In the genomic region with DNA sequence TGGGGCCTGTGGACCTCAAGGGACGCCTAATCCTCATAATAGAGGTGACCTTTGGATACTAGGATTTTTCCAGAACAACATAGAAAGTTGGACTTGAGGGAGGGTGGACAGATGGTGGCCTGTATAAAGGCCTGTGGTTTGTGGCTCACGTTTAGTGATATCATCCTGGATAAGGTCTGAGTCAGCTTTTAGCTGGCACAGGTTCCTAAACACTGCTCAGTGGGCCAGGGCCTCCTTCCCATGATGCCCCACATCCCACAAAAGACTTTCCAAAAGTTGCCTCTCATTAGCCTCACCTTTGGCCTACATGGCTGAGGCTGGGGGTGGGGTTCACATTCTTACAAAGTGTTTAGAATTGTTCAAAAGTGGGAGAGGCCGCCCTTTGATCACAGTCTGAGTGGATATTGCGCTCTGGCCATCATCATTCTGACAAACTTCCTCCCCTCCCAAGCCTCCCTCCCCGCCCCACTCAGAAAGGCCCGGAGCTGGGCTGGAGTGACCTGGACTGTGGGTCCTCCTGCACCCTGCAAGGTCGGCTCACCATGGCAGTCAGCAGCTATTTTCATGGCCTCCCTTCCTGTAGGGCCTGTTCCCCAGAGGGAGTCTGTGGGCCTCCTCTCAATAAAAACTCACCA, we compare ENCODE assay signal across 18 mouse cellular contexts. TPM values are rescaled to one million over a fixed set of nuclear protein-coding genes. Genes with fewer than 3 reads are reported as not detected.
DNase-seq lines count a peak whose midpoint lies in the region; ATAC-seq lines count a peak whose summit lies in the region.
"Had no signal": no experiment of that assay in that cellular context is flagged by ENCODE, and none has a peak within 500 bp of the region (broad histone marks: within the 10 kb centered on the region; RNA-seq: fewer than 3 reads in every experiment).

No protein-coding gene starts in this region.

- peak; percentile 47; the same call in 1 of the 2 replicates for ATAC-seq in kidney, embryonic 14.5 days (ENCODE audit: low FRiP score, low TSS enrichment)
- no peak for ATAC-seq in midbrain, embryonic 11.5 days (ENCODE audit: low FRiP score)
- ATAC-seq in stomach, embryonic 14.5 days (ENCODE audit: insufficient number of reproducible peaks, insufficient read depth, low FRiP score, low read depth) = peak; percentile 65
- ATAC-seq in midbrain, embryonic 15.5 days (replicated peaks) = no peak
- ATAC-seq: forebrain, embryonic 16.5 days had no signal

- 0 out of 2 replicates have a peak overlapping the region, but pooled peaks have one; percentile 55 for H3K27ac ChIP-seq in kidney, embryonic 14.5 days (ENCODE audit: low read depth, low read length)
- peak overlapping the region; percentile 57; the same call in 1 of the 2 replicates for H3K27ac ChIP-seq in midbrain, embryonic 10.5 days (replicated peaks)
- H3K27ac ChIP-seq in midbrain, embryonic 11.5 days (ENCODE audit: low read depth, low read length) = no peak overlapping the region
- H3K27ac ChIP-seq in stomach, embryonic 14.5 days (ENCODE audit: low read length) = peak overlapping the region; percentile 48; the same call in 1 of the 2 replicates
- H3K27ac ChIP-seq in midbrain, embryonic 15.5 days = no peak overlapping the region
- H3K27ac ChIP-seq: limb, embryonic 13.5 days had no signal

- H3K9ac ChIP-seq in kidney, embryonic 14.5 days (ENCODE audit: low read depth, low read length) = no peak overlapping the region
- no peak overlapping the region for H3K9ac ChIP-seq in midbrain, embryonic 11.5 days (ENCODE audit: low read length)
- H3K9ac ChIP-seq in stomach, embryonic 14.5 days (replicated peaks; ENCODE audit: low read depth, low read length) = no peak overlapping the region
- no peak overlapping the region for H3K9ac ChIP-seq in midbrain, embryonic 15.5 days
- H3K9ac ChIP-seq: limb, embryonic 13.5 days; lung, embryonic 14.5 days had no signal

- no peak overlapping the region for H3K4me2 ChIP-seq in kidney, embryonic 14.5 days (replicated peaks; ENCODE audit: low read depth, low read length)
- H3K4me2 ChIP-seq in midbrain, embryonic 11.5 days = no peak overlapping the region
- no peak overlapping the region for H3K4me2 ChIP-seq in stomach, embryonic 14.5 days (replicated peaks; ENCODE audit: low read depth, low read length)
- no peak overlapping the region for H3K4me2 ChIP-seq in midbrain, embryonic 15.5 days
- H3K4me2 ChIP-seq: limb, embryonic 13.5 days; lung, embryonic 14.5 days had no signal

- 0 out of 2 replicates have a peak, but pooled peaks cover 3% of the 10 kb centered on the region for H3K4me1 ChIP-seq in kidney, embryonic 14.5 days (ENCODE audit: control insufficient read depth, insufficient read depth, low read length)
- H3K4me1 ChIP-seq in midbrain, embryonic 10.5 days = peaks cover 11% of the 10 kb centered on the region
- no peaks in the 10 kb centered on the region for H3K4me1 ChIP-seq in midbrain, embryonic 11.5 days (ENCODE audit: control insufficient read depth, insufficient read depth, low read length)
- H3K4me1 ChIP-seq in stomach, embryonic 14.5 days (ENCODE audit: control insufficient read depth, insufficient read depth, low read length) = peaks cover 3% of the 10 kb centered on the region; the same call in 1 of the 2 replicates
- no peaks in the 10 kb centered on the region for H3K4me1 ChIP-seq in midbrain, embryonic 15.5 days

- no peaks in the 10 kb centered on the region for H3K9me3 ChIP-seq in kidney, embryonic 14.5 days (ENCODE audit: control insufficient read depth, low read length)
- H3K9me3 ChIP-seq in midbrain, embryonic 10.5 days (replicated peaks) = no peaks in the 10 kb centered on the region
- H3K9me3 ChIP-seq in midbrain, embryonic 11.5 days (ENCODE audit: control insufficient read depth, low read length) = no peaks in the 10 kb centered on the region
- no peaks in the 10 kb centered on the region for H3K9me3 ChIP-seq in stomach, embryonic 14.5 days (ENCODE audit: control insufficient read depth, low read depth, low read length)
- no peaks in the 10 kb centered on the region for H3K9me3 ChIP-seq in midbrain, embryonic 15.5 days
- H3K9me3 ChIP-seq: limb, embryonic 13.5 days had no signal

- no peaks in the 10 kb centered on the region for H3K27me3 ChIP-seq in kidney, embryonic 14.5 days (ENCODE audit: control insufficient read depth, insufficient read depth, low read length)
- H3K27me3 ChIP-seq in midbrain, embryonic 10.5 days (ENCODE audit: low read depth, poor library complexity, severe bottlenecking) = no peaks in the 10 kb centered on the region
- H3K27me3 ChIP-seq in midbrain, embryonic 11.5 days (ENCODE audit: control insufficient read depth, insufficient read depth, low read length) = no peaks in the 10 kb centered on the region
- H3K27me3 ChIP-seq in stomach, embryonic 14.5 days (ENCODE audit: control insufficient read depth, insufficient read depth, low read length) = no peaks in the 10 kb centered on the region
- H3K27me3 ChIP-seq in midbrain, embryonic 15.5 days (replicated peaks) = no peaks in the 10 kb centered on the region

- no peak for DNase-seq in kidney, postnatal 14 days
- no peak for DNase-seq in midbrain, embryonic 10.5 days (ENCODE audit: low spot score)
- no peak for DNase-seq in midbrain, embryonic 11.5 days (ENCODE audit: low spot score, missing footprints)
- DNase-seq in R1 (ENCODE audit: low read depth, low spot score) = peak; percentile 29
- no peak for DNase-seq in layer of hippocampus, adult 9-11 months
- DNase-seq: adrenal gland, postnatal 14 days; cerebellum, adult 9-11 months; embryo, embryonic 11 days; gastrocnemius, postnatal 25 days; lung, embryonic 14.5 days; right cerebral cortex, postnatal 14 days; thymus, postnatal 14 days had no signal

- WGBS in kidney, embryonic 14.5 days = 56% methylated on average over 7 of the region's 7 CpGs
- WGBS in midbrain, embryonic 10.5 days = 86% methylated on average over 7 of the region's 7 CpGs
- 71% methylated on average over 7 of the region's 7 CpGs for WGBS in midbrain, embryonic 11.5 days
- 34% methylated on average over 7 of the region's 7 CpGs for WGBS in stomach, embryonic 14.5 days
- WGBS in midbrain, embryonic 15.5 days = 76% methylated on average over 7 of the region's 7 CpGs

- no peaks in the 10 kb centered on the region for H3K36me3 ChIP-seq in kidney, embryonic 14.5 days (ENCODE audit: control insufficient read depth, insufficient read depth, low read length)
- H3K36me3 ChIP-seq in midbrain, embryonic 10.5 days = no peaks in the 10 kb centered on the region
- H3K36me3 ChIP-seq in midbrain, embryonic 11.5 days (ENCODE audit: control insufficient read depth, insufficient read depth, low read length) = no peaks in the 10 kb centered on the region
- no peaks in the 10 kb centered on the region for H3K36me3 ChIP-seq in stomach, embryonic 14.5 days (ENCODE audit: control insufficient read depth, insufficient read depth, low read length)
- no peaks in the 10 kb centered on the region for H3K36me3 ChIP-seq in midbrain, embryonic 15.5 days (replicated peaks)
- H3K36me3 ChIP-seq: limb, embryonic 13.5 days had no signal

- no peak overlapping the region for H3K4me3 ChIP-seq in kidney, embryonic 14.5 days (ENCODE audit: low read length)
- H3K4me3 ChIP-seq in midbrain, embryonic 10.5 days = no peak overlapping the region
- H3K4me3 ChIP-seq in midbrain, embryonic 11.5 days (ENCODE audit: low read depth, low read length) = no peak overlapping the region
- no peak overlapping the region for H3K4me3 ChIP-seq in stomach, embryonic 14.5 days (ENCODE audit: low read depth, low read length)
- H3K4me3 ChIP-seq in midbrain, embryonic 15.5 days = no peak overlapping the region
- H3K4me3 ChIP-seq: erythroblast, embryonic 14.5 days; limb, embryonic 13.5 days had no signal

RNA-seq across cellular contexts. Expression of a gene that starts 37.7 kb away (rescaled TPM):
- 2.4 and 5.9 TPM in 2 replicates for polyA plus RNA-seq in kidney, embryonic 14.5 days (2014; fragmentation: Nextera tagmentation; extraction: Ambion mirVana)
- 8.2 and 9.4 TPM in 2 replicates for polyA plus RNA-seq in midbrain, embryonic 10.5 days (2016; fragmentation: Nextera tagmentation; extraction: Ambion mirVana)
- polyA plus RNA-seq in midbrain, embryonic 11.5 days (2014; fragmentation: Nextera tagmentation; extraction: Ambion mirVana) = 9.4 and 9.8 TPM in 2 replicates
- 6.5 and 6.8 TPM in 2 replicates for polyA plus RNA-seq in stomach, embryonic 14.5 days (2014; fragmentation: Nextera tagmentation; extraction: Ambion mirVana)
- polyA plus RNA-seq in midbrain, embryonic 15.5 days (2015; fragmentation: Nextera tagmentation; extraction: Ambion mirVana) = 11.8 and 12.5 TPM in 2 replicates

Comparison
In these comparisons a context has a peak if more than half of its experiments do, and no peak if none do; other contexts are left out.
1. H3K27ac ChIP-seq: peak in kidney, embryonic 14.5 days (single experiment), midbrain, embryonic 10.5 days (single experiment) and stomach, embryonic 14.5 days (single experiment); none in midbrain, embryonic 11.5 days (single experiment) and midbrain, embryonic 15.5 days (single experiment).
2. ATAC-seq: peak in kidney, embryonic 14.5 days (single experiment) and stomach, embryonic 14.5 days (single experiment); none in midbrain, embryonic 11.5 days (single experiment) and midbrain, embryonic 15.5 days (single experiment).